Mouse (Mus musculus): Measurements from ENCODE around the gene Akr1c19.

- TF ChIP-seq EP300 (IDR thresholded peaks at IDR 0.05; ENCODE audit: low read depth in 1 of 2, low read length in 2 of 2) (no peak), POLR2AphosphoS2 (IDR thresholded peaks at IDR 0.05; ENCODE audit: low read length) (no peak), CTCF (IDR thresholded peaks at IDR 0.05 in 2 of 3, conservative IDR thresholded peaks at IDR 0.05 in 1 of 3; ENCODE audit: control insufficient read depth in 1 of 3, insufficient read depth in 1 of 3, low read depth in 2 of 3, low read length in 3 of 3, poor library complexity in 1 of 3, severe bottlenecking in 1 of 3) (no peak), ZNF384 (IDR thresholded peaks at IDR 0.05; ENCODE audit: low read depth, low read length) (no peak), E2F4 (IDR thresholded peaks at IDR 0.05; ENCODE audit: borderline replicate concordance, low read depth, low read length) (no peak), USF2 (IDR thresholded peaks at IDR 0.05; ENCODE audit: borderline replicate concordance in 1 of 2, insufficient read depth in 1 of 2, low read depth in 1 of 2, low read length in 2 of 2) (no peak), USF1 (IDR thresholded peaks at IDR 0.05; ENCODE audit: low read depth, low read length) (no peak), POLR2A (IDR thresholded peaks at IDR 0.05; ENCODE audit: control insufficient read depth in 1 of 2, insufficient read depth in 1 of 2, low read depth in 1 of 2, low read length in 2 of 2, poor library complexity in 1 of 2) (no peak), KAT2A (conservative IDR thresholded peaks at IDR 0.05; ENCODE audit: low read depth, low read length) (no peak), MXI1 (IDR thresholded peaks at IDR 0.05; ENCODE audit: low read depth, low read length) (no peak)
These were observed 5.2 kb downstream of the Akr1c19 start for GRCm38 (mm10) chr13:4233536-4234172.
